Mouse (Mus musculus) intestine, postnatal 0 days (tissue): ENCODE results near the gene Cd4. TPM values are rescaled to one million over a fixed set of nuclear protein-coding genes. Genes with fewer than 3 reads are reported as not detected.
A peak's percentile ranks its signal among the peaks of the same experiment; 100 is the strongest.

Experiments used
- ATAC-seq: fragments of 200-750 bp; cut with Nextera tagmentation; 2 replicates; pipeline ENCODE4 v1.8.0; 2017; ENCODE audit warnings: mild to moderate bottlenecking, moderate TSS enrichment, moderate library complexity
- H3K27ac ChIP-seq: fragments of 300-500 bp; sonication (generic); 2 replicates; pipeline ENCODE4 v1.5.1; 2014; ENCODE audit warnings: mild to moderate bottlenecking, low read depth, low read length, moderate library complexity
- H3K27me3 ChIP-seq: fragments of 300-500 bp; sonication (generic); replicated peaks from 2 replicates; pipeline ENCODE4 v1.6.1; 2014; ENCODE audit warnings: low read length, mixed read lengths; ENCODE audit not compliant: control insufficient read depth, insufficient read depth
- H3K36me3 ChIP-seq: fragments of 300-500 bp; sonication (generic); 2 replicates; pipeline ENCODE4 v1.6.1; 2014; ENCODE audit warnings: mild to moderate bottlenecking, moderate library complexity; ENCODE audit not compliant: control insufficient read depth, insufficient read depth
- H3K4me1 ChIP-seq: fragments of 300-500 bp; sonication (generic); replicated peaks from 2 replicates; pipeline ENCODE4 v1.6.1; 2014; ENCODE audit warnings: antibody characterized with exemption, low read length, mixed read lengths; ENCODE audit not compliant: control insufficient read depth, insufficient read depth
- H3K4me2 ChIP-seq: fragments of 300-500 bp; sonication (generic); replicated peaks from 2 replicates; pipeline ENCODE4 v1.6.1; 2014; ENCODE audit warnings: low read depth, mild to moderate bottlenecking, moderate library complexity
- H3K4me3 ChIP-seq: fragments of 300-500 bp; sonication (generic); 2 replicates; pipeline ENCODE4 v1.5.1; 2014; ENCODE audit warnings: low read depth, low read length
- H3K9ac ChIP-seq: fragments of 300-500 bp; sonication (generic); 2 replicates; pipeline ENCODE4 v1.6.1; 2014; ENCODE audit warnings: mild to moderate bottlenecking, low read depth, low read length
- H3K9me3 ChIP-seq: fragments of 300-500 bp; sonication (generic); 2 replicates; pipeline ENCODE4 v1.6.1; 2016; ENCODE audit warnings: mixed run types; ENCODE audit not compliant: control insufficient read depth
- CTCF ChIP-seq: sonication (generic); IDR thresholded peaks from 2 replicates; pipeline ENCODE4 v1.5.1; 2016; ENCODE audit warnings: low read depth, mild to moderate bottlenecking, control low read depth, antibody characterized with exemption, moderate library complexity
- WGBS: fragments of 180-500 bp; shearing (Covaris S2); extraction: QIAGEN DNeasy Blood & Tissue Kit; methylation state at CpG from one replicate; pipeline ENCODE4 v1.1.7; 2014; 5-methylcytosine and 5-hydroxymethylcytosine counted together
- polyA plus RNA-seq: library from polyadenylated mRNA; unstranded; fragments of >200 nt; fragmentation: Nextera tagmentation; extraction: Ambion mirVana; gene quantifications from 2 replicates; pipeline ENCODE4 v1.2.1, GENCODE M21; 2015

Cd4 gene
- polyA plus RNA-seq, 1 experiment from 2014 or later: 0.83 TPM

DNA sequence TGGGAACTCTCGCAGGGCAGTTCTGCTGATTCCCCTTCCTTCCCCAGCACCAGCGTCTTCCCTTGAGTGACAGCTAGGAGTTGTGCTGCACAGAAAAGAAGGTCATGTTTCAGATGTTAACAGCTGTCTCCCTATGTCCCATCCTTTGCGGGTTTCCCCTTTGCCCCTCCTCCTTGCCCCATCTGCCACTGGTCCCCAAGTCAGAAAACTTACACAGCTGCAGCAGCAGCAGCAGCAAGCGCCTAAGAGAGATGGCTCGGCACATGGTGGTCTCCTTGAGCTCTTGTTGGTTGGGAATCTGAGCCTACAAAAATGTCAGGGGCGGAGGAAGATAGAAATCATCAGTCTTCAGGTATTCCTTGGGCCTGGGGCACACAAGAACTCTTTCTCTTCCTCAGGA is 8.6 kb downstream of the Cd4 start:
- no peaks in the 10 kb centered on the region for H3K36me3 ChIP-seq
- no peaks in the 10 kb centered on the region for H3K4me1 ChIP-seq
- no peak overlapping the region for H3K4me2 ChIP-seq
- H3K27ac ChIP-seq: no peak overlapping the region
- H3K27me3 ChIP-seq: no peaks in the 10 kb centered on the region
- H3K9me3 ChIP-seq: no peaks in the 10 kb centered on the region
- no peak overlapping the region for H3K9ac ChIP-seq
- no peak overlapping the region for H3K4me3 ChIP-seq
- 54% methylated on average over 6 of the region's 6 CpGs for WGBS
- ATAC-seq: no peak
- no peak for TF ChIP-seq CTCF

DNA sequence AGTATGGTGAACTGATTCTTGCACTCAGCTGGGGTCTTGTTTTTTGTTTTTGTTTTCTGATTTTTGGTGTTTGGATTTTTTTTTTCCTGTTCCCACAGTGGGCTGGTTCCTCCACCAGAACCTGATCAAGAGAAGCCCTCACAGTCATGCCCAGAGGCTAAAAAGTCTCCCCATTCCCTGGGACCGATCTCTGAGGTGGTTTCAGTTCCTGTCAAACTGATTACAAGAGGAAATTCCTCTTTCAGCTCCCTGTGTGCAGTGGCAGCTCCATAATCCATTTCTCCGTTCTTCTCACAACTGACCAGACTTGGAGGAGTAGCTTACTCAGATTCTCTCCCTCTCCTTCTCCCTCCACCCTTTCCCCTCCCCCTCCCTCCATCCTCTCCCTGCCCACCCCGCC is 13.7 kb downstream of the Cd4 start:
- H3K4me1 ChIP-seq: no peaks in the 10 kb centered on the region
- H3K9ac ChIP-seq: no peak overlapping the region
- no peak overlapping the region for H3K4me2 ChIP-seq
- H3K4me3 ChIP-seq: no peak overlapping the region
- no peak for ATAC-seq
- H3K27me3 ChIP-seq: no peaks in the 10 kb centered on the region
- TF ChIP-seq CTCF: no peak
- 39% methylated on average over 2 of the region's 3 CpGs for WGBS
- no peak overlapping the region for H3K27ac ChIP-seq
- no peaks in the 10 kb centered on the region for H3K9me3 ChIP-seq
- no peaks in the 10 kb centered on the region for H3K36me3 ChIP-seq

DNA sequence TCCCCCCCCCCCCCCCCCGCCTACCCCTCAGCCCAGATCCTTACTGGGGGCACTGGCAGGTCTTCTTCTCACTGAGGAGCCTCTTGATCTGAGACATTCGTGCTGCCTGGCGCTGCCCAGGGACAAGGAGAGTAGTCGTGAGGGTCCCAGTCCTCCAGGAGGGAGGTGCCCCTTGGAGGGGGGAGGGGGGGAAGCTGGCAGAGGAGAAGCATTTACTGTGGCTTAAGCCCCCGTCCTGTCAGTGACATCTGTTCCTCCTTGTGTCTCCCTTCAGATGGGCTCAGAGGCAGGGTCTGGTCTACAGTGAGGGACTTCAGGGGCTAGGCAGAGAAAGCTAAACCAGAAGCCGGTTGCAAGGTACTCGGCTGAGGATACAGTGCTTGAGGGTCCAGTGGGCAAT is 21.5 kb downstream of the Cd4 start:
- no peak overlapping the region for H3K4me3 ChIP-seq
- H3K4me2 ChIP-seq: no peak overlapping the region
- no peak for TF ChIP-seq CTCF
- no peak overlapping the region for H3K27ac ChIP-seq
- H3K4me1 ChIP-seq: peaks cover 4% of the 10 kb centered on the region; the same call in 1 of the 2 replicates
- H3K9ac ChIP-seq: no peak overlapping the region
- H3K36me3 ChIP-seq: no peaks in the 10 kb centered on the region
- ATAC-seq: no peak
- peaks cover 8% of the 10 kb centered on the region; the same call in 1 of the 2 replicates for H3K27me3 ChIP-seq
- H3K9me3 ChIP-seq: no peaks in the 10 kb centered on the region
- 72% methylated on average over 6 of the region's 7 CpGs for WGBS

DNA sequence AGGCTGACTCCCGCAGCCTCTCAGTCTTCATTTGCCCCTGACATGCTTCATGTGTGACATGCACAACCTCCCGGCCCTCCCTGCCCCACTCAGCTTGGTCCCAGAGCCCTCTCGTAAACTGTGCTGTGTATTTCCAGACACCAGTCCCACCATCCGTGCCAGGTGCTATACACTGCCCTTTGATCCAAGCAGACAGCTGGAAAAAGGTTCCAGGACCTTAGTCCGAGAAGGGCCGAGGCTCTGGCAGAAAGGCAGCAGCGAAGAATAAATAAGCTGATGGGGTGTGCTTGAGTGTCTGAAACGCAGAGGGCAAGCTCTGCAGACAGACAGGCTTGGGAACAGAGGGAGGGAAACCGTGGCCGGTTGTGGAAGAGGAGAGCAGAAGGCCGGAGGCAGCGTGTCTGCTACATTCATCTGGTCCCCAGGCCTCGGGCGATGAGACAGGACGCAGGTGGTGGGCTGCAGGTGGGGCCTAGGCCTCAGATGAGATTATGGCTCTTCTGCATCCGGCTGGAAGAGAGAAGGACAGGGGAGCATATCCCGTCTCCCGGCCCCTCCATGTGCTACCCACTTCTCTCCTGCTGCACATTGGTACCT is 22.2 kb downstream of the Cd4 start:
- Histone ChIP-seq H3K4me2 (no peak overlapping the region), H3K27me3 (peaks cover 12% of the 10 kb centered on the region), H3K36me3 (no peaks in the 10 kb centered on the region), H3K9ac (no peak overlapping the region), H3K4me3 (no peak overlapping the region), H3K9me3 (no peaks in the 10 kb centered on the region), H3K4me1 (peaks cover 4% of the 10 kb centered on the region; the same call in 1 of the 2 replicates), H3K27ac (no peak overlapping the region)
- no peak for ATAC-seq
- 61% methylated on average over 17 of the region's 18 CpGs for WGBS
- TF ChIP-seq CTCF: no peak

DNA sequence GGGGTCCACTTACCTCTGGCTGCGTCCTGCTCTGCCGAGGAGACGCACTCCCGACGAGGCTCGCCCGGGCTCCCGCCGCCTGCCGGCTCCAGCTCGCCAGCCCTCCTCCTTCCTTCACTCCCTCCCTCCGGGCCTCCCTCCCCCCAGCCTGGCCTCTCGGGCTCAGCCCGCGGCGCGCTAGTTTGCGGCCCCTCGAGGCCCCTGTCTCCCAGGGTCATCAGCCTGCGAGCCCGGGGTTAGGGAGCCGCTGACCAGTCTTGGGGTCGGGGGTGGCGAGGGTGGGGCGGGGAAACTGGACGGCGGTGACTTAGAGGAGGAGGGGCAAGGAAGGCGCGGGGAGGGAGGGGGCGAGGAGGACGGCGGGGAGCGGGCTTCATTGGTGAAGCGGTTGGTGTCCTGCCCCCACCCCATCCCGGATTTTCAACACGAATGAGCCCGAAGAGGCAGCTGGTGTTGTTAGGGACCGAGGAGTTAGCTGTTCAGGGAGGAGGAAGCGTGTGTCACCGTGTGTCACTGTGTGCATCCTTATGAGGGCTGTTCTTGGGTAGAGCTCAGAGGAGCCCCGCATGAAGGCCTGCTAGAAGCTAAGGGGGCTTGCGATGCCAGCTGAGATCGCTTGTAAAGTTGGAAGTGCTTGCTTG is 24.2 kb downstream of the Cd4 start, which contains the start of gene Gpr162:
Gpr162 (minus strand) TSS at position 326 of the 641 bp plus-strand sequence.
- Histone ChIP-seq H3K36me3 (no peaks in the 10 kb centered on the region), H3K9ac (peak within 1 kb of the TSS; percentile 40), H3K4me2 (peak within 1 kb of the TSS; percentile 87), H3K27ac (no peak within 1 kb of the TSS), H3K4me3 (peak within 1 kb of the TSS; percentile 48), H3K27me3 (peaks cover 27% of the 10 kb centered on the region), H3K4me1 (peaks cover 4% of the 10 kb centered on the region; the same call in 1 of the 2 replicates), H3K9me3 (no peaks in the 10 kb centered on the region)
- 1% methylated on average over 42 of the region's 43 CpGs for WGBS
- peak; percentile 63 for ATAC-seq
- TF ChIP-seq CTCF: peak; percentile 40

DNA sequence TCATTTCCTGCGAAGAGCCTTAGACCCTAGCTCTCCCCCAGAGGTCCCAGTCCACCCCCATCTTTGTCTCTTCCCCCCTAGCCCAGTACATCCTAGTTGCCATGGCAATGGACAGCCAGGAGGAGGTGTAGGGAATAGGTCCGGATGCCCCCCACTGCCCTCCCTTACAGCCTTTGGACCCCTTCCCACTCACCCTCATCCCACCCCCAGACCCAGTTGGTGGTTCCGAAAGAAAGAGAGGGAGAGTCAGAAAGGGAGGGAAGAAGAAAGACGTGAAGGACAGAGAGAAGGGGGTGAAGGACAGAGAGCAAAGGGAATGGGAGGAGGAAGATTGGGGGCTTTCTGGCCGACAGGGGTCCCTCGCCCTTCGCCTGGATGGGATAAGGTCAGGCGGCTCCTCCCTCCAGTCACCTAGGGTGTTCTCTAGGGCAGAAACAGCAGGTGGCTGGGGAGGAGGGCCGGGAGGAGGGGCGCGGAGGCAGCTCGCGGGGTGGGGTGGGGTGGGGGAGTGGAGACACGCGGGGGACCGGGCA is 24.8 kb downstream of the Cd4 start:
- Histone ChIP-seq H3K9ac (peak overlapping the region; percentile 40), H3K4me3 (peak overlapping the region; percentile 48), H3K4me2 (peak overlapping the region; percentile 87), H3K9me3 (no peaks in the 10 kb centered on the region), H3K4me1 (peaks cover 4% of the 10 kb centered on the region; the same call in 1 of the 2 replicates), H3K27me3 (peaks cover 31% of the 10 kb centered on the region), H3K36me3 (no peaks in the 10 kb centered on the region), H3K27ac (no peak overlapping the region)
- no peak for ATAC-seq
- WGBS: 6% methylated on average over 12 of the region's 16 CpGs
- no peak for TF ChIP-seq CTCF
